Mouse (Mus musculus) small intestine, adult 2 months (tissue): Measurements from ENCODE around the gene Dennd5b. TPM values are rescaled to one million over a fixed set of nuclear protein-coding genes. Genes with fewer than 3 reads are reported as not detected.
"Not testable (repeated sequence)": the region's sequence is repeated elsewhere in the genome, so short reads cannot be mapped to it uniquely, and the experiment has no call there.

Experiments
- H3K27ac ChIP-seq: fragments of 200-500 bp; 2 replicates; pipeline ENCODE4 v1.5.1; 2012; ENCODE audit warnings: low read depth, low read length, control low read depth, inconsistent platforms; ENCODE audit not compliant: insufficient read depth
- H3K27me3 ChIP-seq: fragments of 200-500 bp; 2 replicates; pipeline ENCODE4 v1.6.1; 2012; ENCODE audit warnings: mild to moderate bottlenecking, moderate library complexity, low read length, inconsistent platforms; ENCODE audit not compliant: control insufficient read depth, insufficient read depth
- H3K36me3 ChIP-seq: fragments of 200-500 bp; 2 replicates; pipeline ENCODE4 v1.6.1; 2012; ENCODE audit warnings: mild to moderate bottlenecking, low read length, control low read depth, inconsistent platforms; ENCODE audit not compliant: control insufficient read depth, insufficient read depth
- H3K4me1 ChIP-seq: fragments of 200-500 bp; 2 replicates; pipeline ENCODE4 v1.6.1; 2012; ENCODE audit warnings: low read length, inconsistent platforms, mixed read lengths; ENCODE audit not compliant: control insufficient read depth, insufficient read depth, insufficient read length
- H3K4me3 ChIP-seq: fragments of 200-500 bp; 2 replicates; pipeline ENCODE4 v1.5.1; 2012; ENCODE audit warnings: low read depth, mild to moderate bottlenecking, control low read depth, inconsistent platforms, low read length, moderate library complexity
- CTCF ChIP-seq: fragments of 200-500 bp; IDR thresholded peaks from 2 replicates; pipeline ENCODE4 v1.5.1; 2012; ENCODE audit warnings: low read depth, mild to moderate bottlenecking, control low read depth, inconsistent platforms, low read length, moderate library complexity, mixed read lengths; ENCODE audit not compliant: insufficient replicate concordance, insufficient read length; ENCODE audit errors: extremely low read depth
- POLR2A ChIP-seq: fragments of 200-500 bp; IDR thresholded peaks from 2 replicates; pipeline ENCODE4 v1.6.1; 2012; ENCODE audit warnings: low read depth, mild to moderate bottlenecking, control low read depth, inconsistent platforms, low read length, moderate library complexity
- WGBS: fragments of 180-500 bp; shearing (Covaris S2); methylation state at CpG from one replicate; pipeline ENCODE4 v1.1.7; 2018; 5-methylcytosine and 5-hydroxymethylcytosine counted together
- polyA plus RNA-seq: library from polyadenylated mRNA; depleted of rRNA; stranded (reverse); fragments of >200 nt; gene quantifications from 2 replicates; pipeline ENCODE4 v1.2.3, GENCODE M21; 2012; rRNA removed

The Dennd5b gene
- polyA plus RNA-seq, 1 experiment: 36.1 TPM

DNA sequence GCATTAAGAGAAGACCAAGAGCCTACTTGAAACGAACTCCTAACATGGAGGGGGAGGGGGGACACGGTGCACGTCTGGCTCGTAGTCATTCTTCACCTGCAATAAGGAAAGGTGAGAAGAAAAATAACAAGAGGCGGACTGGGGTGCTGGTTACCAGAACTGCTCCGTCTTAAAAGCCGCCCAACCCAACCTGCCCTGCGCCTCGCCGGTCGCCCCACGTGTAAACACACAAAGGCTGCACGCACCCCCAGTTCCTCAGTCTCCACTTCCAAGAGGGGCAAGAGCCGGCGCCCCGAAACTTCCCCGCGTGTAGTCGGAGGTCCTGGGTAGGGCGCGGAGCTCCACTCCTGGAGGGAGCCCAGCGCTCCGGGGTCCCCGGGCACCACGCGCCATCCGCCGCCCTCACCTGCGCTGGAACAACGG, 157.1 kb downstream of the Dennd5b start:
- no peaks in the 10 kb centered on the region; the same call in 1 of the 2 replicates for H3K4me1 ChIP-seq
- peak overlapping the region; percentile 81 for H3K27ac ChIP-seq
- H3K27me3 ChIP-seq: no peaks in the 10 kb centered on the region
- WGBS: 1% methylated on average over 30 of the region's 30 CpGs
- no peak for TF ChIP-seq POLR2A
- TF ChIP-seq CTCF: no peak
- H3K4me3 ChIP-seq: peak overlapping the region; percentile 96
- H3K36me3 ChIP-seq: no peaks in the 10 kb centered on the region

GRCm38 (mm10) chr6:148943695-148944094, 157.8 kb downstream of the Dennd5b start:
- H3K4me1 ChIP-seq: no peaks in the 10 kb centered on the region; the same call in 1 of the 2 replicates
- no peaks in the 10 kb centered on the region for H3K27me3 ChIP-seq
- no peak overlapping the region for H3K4me3 ChIP-seq
- TF ChIP-seq POLR2A (no peak), CTCF (no peak)
- no peak overlapping the region for H3K27ac ChIP-seq
- 20% methylated on average over 3 of the region's 3 CpGs for WGBS
- H3K36me3 ChIP-seq: no peaks in the 10 kb centered on the region

GRCm38 (mm10) chr6:148942406-148942805, 159.1 kb downstream of the Dennd5b start:
- Histone ChIP-seq H3K27ac (no peak overlapping the region), H3K4me3 (no peak overlapping the region), H3K4me1 (peaks cover 2% of the 10 kb centered on the region; the same call in 1 of the 2 replicates), H3K36me3 (no peaks in the 10 kb centered on the region), H3K27me3 (no peaks in the 10 kb centered on the region)
- TF ChIP-seq POLR2A: no peak
- TF ChIP-seq CTCF: peak; percentile 14; the same call in 1 of the 2 replicates
- WGBS: 48% methylated on average over 4 of the region's 4 CpGs

DNA sequence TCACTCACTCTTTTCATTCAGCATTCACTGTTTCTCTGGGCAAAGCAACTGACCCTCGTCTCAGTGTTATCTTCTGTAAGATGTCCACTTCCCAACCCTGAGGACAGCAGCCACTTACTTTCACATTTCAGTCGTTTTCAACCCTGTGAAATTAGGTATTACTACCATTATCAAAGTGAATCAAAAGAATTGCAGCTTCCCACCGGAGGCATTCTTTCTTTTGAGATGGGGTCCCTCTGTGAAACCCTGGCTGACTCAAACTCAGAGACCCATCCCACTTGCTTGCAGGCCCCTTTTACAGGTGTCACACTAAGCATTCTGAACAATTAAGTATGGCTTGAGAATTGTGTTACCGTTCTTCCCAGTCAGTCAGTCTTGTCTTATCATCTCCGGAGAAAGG, 159.6 kb downstream of the Dennd5b start:
- Histone ChIP-seq H3K4me1 (peaks cover 2% of the 10 kb centered on the region; the same call in 1 of the 2 replicates), H3K27ac (no peak overlapping the region), H3K36me3 (no peaks in the 10 kb centered on the region), H3K4me3 (no peak overlapping the region), H3K27me3 (no peaks in the 10 kb centered on the region)
- TF ChIP-seq CTCF (no peak), POLR2A (no peak)
- WGBS: 44% methylated on average over 5 of the region's 5 CpGs

DNA sequence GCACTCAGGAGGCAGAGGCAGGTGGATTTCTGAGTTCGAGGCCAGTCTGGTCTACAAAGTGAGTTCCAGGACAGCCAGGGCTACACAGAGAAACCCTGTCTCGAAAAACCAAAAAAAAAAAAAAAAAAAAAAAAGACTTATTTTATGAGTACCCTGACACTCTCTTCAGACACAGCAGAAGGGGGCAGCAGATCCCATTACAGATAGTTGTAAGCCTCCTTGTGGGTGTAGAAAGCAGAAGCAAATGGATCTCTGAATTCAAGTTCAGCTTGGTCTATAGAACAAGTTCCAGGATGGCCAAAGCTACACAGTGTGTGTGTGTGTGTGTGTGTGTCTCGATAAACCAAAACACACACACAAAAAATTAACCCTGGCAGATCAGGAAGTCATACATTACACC, 161.1 kb downstream of the Dennd5b start:
- not testable (repeated sequence) for H3K36me3 ChIP-seq, H3K27ac ChIP-seq, H3K4me1 ChIP-seq, H3K27me3 ChIP-seq, H3K4me3 ChIP-seq
- 40% methylated on average over 3 of the region's 3 CpGs for WGBS

Other genes starting within 250 kb of the Dennd5b start
- 1.6 and 1.7 TPM in 2 replicates for gene Caprin2, start 205.4 kb downstream of the Dennd5b start, polyA plus RNA-seq
- 0.57 and 1.5 TPM in 2 replicates for gene Sinhcaf, start 155.2 kb downstream of the Dennd5b start, polyA plus RNA-seq
- gene Gm10203, start 28.5 kb upstream of the Dennd5b start, polyA plus RNA-seq: not detected in 2 replicates
- 0.80 and 3.4 TPM in 2 replicates for gene Etfbkmt, start 38.2 kb upstream of the Dennd5b start, polyA plus RNA-seq
- 2.8 and 4.0 TPM in 2 replicates for gene Amn1, start 87.0 kb upstream of the Dennd5b start, polyA plus RNA-seq
- 4.0 and 12.6 TPM in 2 replicates for gene Resf1, start 207.7 kb upstream of the Dennd5b start, polyA plus RNA-seq